In the genomic region with DNA sequence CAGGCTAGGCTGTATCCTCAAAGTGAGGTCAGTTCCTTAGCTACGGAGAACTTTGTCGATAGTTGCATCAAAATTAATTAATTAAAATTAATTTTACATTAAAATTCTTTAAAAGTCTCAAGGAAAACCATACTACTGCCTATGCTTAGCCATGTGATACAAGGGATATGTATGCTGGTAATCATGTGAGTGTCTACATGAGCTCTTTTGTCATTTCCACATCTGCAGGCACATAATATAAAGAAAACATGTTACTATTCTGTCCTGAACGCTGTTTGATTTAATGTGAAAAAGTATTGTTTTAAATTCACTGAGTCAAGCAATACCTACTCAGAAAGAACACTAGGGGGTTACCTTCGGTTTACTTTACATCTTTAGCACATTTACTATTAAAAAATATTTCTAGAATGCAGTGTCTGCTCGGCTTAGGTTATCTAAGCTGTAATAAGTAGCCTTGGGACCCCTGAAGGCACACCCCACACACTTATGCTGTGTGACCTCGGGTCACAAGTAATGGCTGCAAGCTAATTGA, we compare ENCODE assay signal across 8 mouse cellular contexts.
A peak's percentile ranks its signal among the peaks of the same experiment; 100 is the strongest.
DNase-seq lines count a peak whose midpoint lies in the region; ATAC-seq and TF ChIP-seq lines count a peak whose summit lies in the region.

No protein-coding gene starts in this region.

- peak overlapping the region; percentile 66 for H3K4me2 ChIP-seq in heart, postnatal 0 days (ENCODE audit: low read depth, low read length)
- peak overlapping the region; percentile 45 for H3K4me2 ChIP-seq in embryonic facial prominence, embryonic 11.5 days (ENCODE audit: low read depth, low read length)
- peak overlapping the region; percentile 56 for H3K4me2 ChIP-seq in hindbrain, embryonic 16.5 days (ENCODE audit: low read length)
- peak overlapping the region; percentile 60 for H3K4me2 ChIP-seq in midbrain, embryonic 13.5 days (replicated peaks)

- intact Hi-C loops in heart, postnatal 25 days (cut with DNase I), result loop anchor here (2.0 to 10.0 kb wide), 3 partner anchors 114 to 266 kb away; no protein-coding TSS in a partner anchor

- no peak for TF ChIP-seq CTCF in heart, postnatal 0 days (IDR thresholded peaks at IDR 0.05; ENCODE audit: low read depth)

- WGBS in heart, postnatal 0 days, result 32% methylated on average over 6 of the region's 6 CpGs
- WGBS in embryonic facial prominence, embryonic 11.5 days, result 19% methylated on average over 6 of the region's 6 CpGs
- 19% methylated on average over 6 of the region's 6 CpGs for WGBS in hindbrain, embryonic 16.5 days
- 17% methylated on average over 6 of the region's 6 CpGs for WGBS in midbrain, embryonic 13.5 days

- H3K4me3 ChIP-seq in heart, postnatal 0 days (ENCODE audit: low read depth, low read length), result peak overlapping the region; percentile 56
- H3K4me3 ChIP-seq in embryonic facial prominence, embryonic 11.5 days (ENCODE audit: low read depth, low read length), result peak overlapping the region; percentile 50
- peak overlapping the region; percentile 45 for H3K4me3 ChIP-seq in hindbrain, embryonic 16.5 days (ENCODE audit: low read length)
- peak overlapping the region; percentile 49 for H3K4me3 ChIP-seq in midbrain, embryonic 13.5 days (replicated peaks)

- ATAC-seq in heart, postnatal 0 days (ENCODE audit: insufficient read depth, low read depth), result no peak
- peak; percentile 85 for ATAC-seq in embryonic facial prominence, embryonic 11.5 days (replicated peaks; ENCODE audit: insufficient number of reproducible peaks, low FRiP score, low TSS enrichment, low read depth)
- ATAC-seq in hindbrain, embryonic 16.5 days, result no peak
- peak; percentile 22; the same call in 1 of the 2 replicates for ATAC-seq in midbrain, embryonic 13.5 days

- H3K9ac ChIP-seq in heart, postnatal 0 days (replicated peaks; ENCODE audit: low read depth, low read length), result peak overlapping the region; percentile 76
- peak overlapping the region; percentile 81 for H3K9ac ChIP-seq in embryonic facial prominence, embryonic 11.5 days (replicated peaks; ENCODE audit: low read length)
- H3K9ac ChIP-seq in hindbrain, embryonic 16.5 days (ENCODE audit: low read depth, low read length), result peak overlapping the region; percentile 68
- H3K9ac ChIP-seq in midbrain, embryonic 13.5 days (replicated peaks), result peak overlapping the region; percentile 74

- DNase-seq in heart, postnatal 0 days (ENCODE audit: low spot score), result no peak
- no peak for DNase-seq in heart, postnatal 25 days (ENCODE audit: low spot score)
- no peak for DNase-seq in embryonic facial prominence, embryonic 11.5 days (ENCODE audit: low spot score)
- no peak for DNase-seq in adrenal gland, adult 18-20 months (ENCODE audit: low spot score in 2 of 2)
- no peak for DNase-seq in ovary, postnatal 10 days (ENCODE audit: low spot score)
- no peak for DNase-seq in cerebellum, postnatal 4 days (ENCODE audit: low spot score in 2 of 2)

- 0 out of 2 replicates have a peak, but pooled peaks cover 2% of the 10 kb centered on the region for H3K36me3 ChIP-seq in heart, postnatal 0 days (replicated peaks; ENCODE audit: control insufficient read depth, insufficient read depth, low read length)
- H3K36me3 ChIP-seq in embryonic facial prominence, embryonic 11.5 days (replicated peaks; ENCODE audit: control insufficient read depth, insufficient read depth, low read depth, low read length), result no peaks in the 10 kb centered on the region
- H3K36me3 ChIP-seq in hindbrain, embryonic 16.5 days (ENCODE audit: control insufficient read depth, insufficient read depth, low read length), result no peaks in the 10 kb centered on the region
- 0 out of 2 replicates have a peak, but pooled peaks cover 4% of the 10 kb centered on the region for H3K36me3 ChIP-seq in midbrain, embryonic 13.5 days

- H3K27ac ChIP-seq in heart, postnatal 0 days (ENCODE audit: low read depth), result peak overlapping the region; percentile 91
- peak overlapping the region; percentile 78 for H3K27ac ChIP-seq in embryonic facial prominence, embryonic 11.5 days (replicated peaks; ENCODE audit: low read depth, low read length)
- H3K27ac ChIP-seq in hindbrain, embryonic 16.5 days (ENCODE audit: low read depth, low read length), result peak overlapping the region; percentile 85
- peak overlapping the region; percentile 91 for H3K27ac ChIP-seq in midbrain, embryonic 13.5 days

- no peaks in the 10 kb centered on the region for H3K9me3 ChIP-seq in heart, postnatal 0 days (replicated peaks; ENCODE audit: control insufficient read depth, low read length)
- no peaks in the 10 kb centered on the region for H3K9me3 ChIP-seq in embryonic facial prominence, embryonic 11.5 days (replicated peaks; ENCODE audit: control insufficient read depth, low read length)
- H3K9me3 ChIP-seq in hindbrain, embryonic 16.5 days (ENCODE audit: control insufficient read depth, low read length), result no peaks in the 10 kb centered on the region
- no peaks in the 10 kb centered on the region for H3K9me3 ChIP-seq in midbrain, embryonic 13.5 days

- no peaks in the 10 kb centered on the region for H3K4me1 ChIP-seq in heart, postnatal 0 days (ENCODE audit: control insufficient read depth, insufficient read depth)
- H3K4me1 ChIP-seq in embryonic facial prominence, embryonic 11.5 days (ENCODE audit: control insufficient read depth, insufficient read depth, low read length), result no peaks in the 10 kb centered on the region; the same call in 1 of the 2 replicates
- H3K4me1 ChIP-seq in hindbrain, embryonic 16.5 days (ENCODE audit: control insufficient read depth, insufficient read depth, low read depth, low read length), result peaks cover 3% of the 10 kb centered on the region
- H3K4me1 ChIP-seq in midbrain, embryonic 13.5 days (replicated peaks), result peaks cover 42% of the 10 kb centered on the region

- no peak for TF ChIP-seq EP300 in heart, postnatal 0 days (IDR thresholded peaks at IDR 0.05; ENCODE audit: low read depth)

- no peaks in the 10 kb centered on the region for H3K27me3 ChIP-seq in heart, postnatal 0 days (ENCODE audit: control insufficient read depth, insufficient read depth, low read length)
- no peaks in the 10 kb centered on the region for H3K27me3 ChIP-seq in embryonic facial prominence, embryonic 11.5 days (ENCODE audit: control insufficient read depth, insufficient read depth, low read length)
- H3K27me3 ChIP-seq in hindbrain, embryonic 16.5 days (replicated peaks; ENCODE audit: control insufficient read depth, insufficient read depth, low read length), result no peaks in the 10 kb centered on the region
- H3K27me3 ChIP-seq in midbrain, embryonic 13.5 days, result no peaks in the 10 kb centered on the region

Comparison
In these comparisons a context has a peak if more than half of its experiments do, and no peak if none do; other contexts are left out.
1. ATAC-seq: peak in embryonic facial prominence, embryonic 11.5 days (single experiment) and midbrain, embryonic 13.5 days (single experiment); none in heart, postnatal 0 days (single experiment) and hindbrain, embryonic 16.5 days (single experiment).
2. Peak in every context shown above with its lines, with median percentiles within 50 percentile points of each other: H3K27ac ChIP-seq, H3K4me2 ChIP-seq, H3K4me3 ChIP-seq and H3K9ac ChIP-seq.